Mouse (Mus musculus): ENCODE measurements at regions not wholly inside any gene's neighbourhood (a gene's known extent, or its start where the extent isn't known, plus 50 kb on each side); places are given as distances from the start of the nearest gene placed in this dataset.

DNA sequence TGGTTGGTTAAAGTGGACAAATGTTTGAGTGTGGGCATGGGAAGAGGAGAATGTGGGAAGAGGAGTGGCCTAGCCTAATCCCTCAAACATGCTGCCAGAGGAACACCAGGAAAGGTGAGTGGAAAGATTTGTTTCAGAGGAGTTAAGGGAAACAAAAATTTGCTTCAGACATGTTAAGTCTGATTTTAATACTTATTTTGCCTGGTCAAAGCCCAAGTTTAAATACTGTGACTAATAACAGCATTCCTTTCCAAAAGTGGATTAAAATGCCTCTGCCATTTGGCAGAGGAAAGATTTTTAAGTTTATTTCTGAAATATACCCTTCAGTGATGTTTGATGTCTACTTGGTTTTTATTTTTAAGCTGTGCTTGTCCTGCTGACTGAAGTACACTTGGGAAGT lies 174.6 kb upstream of the Btg1 start:
- TF ChIP-seq GATA1 (IDR thresholded peaks at IDR 0.05; ENCODE audit: borderline replicate concordance, low read length) (no peak), FLI1 (IDR thresholded peaks at IDR 0.05; ENCODE audit: low read length) (no peak)

All from megakaryocyte, embryonic 14.5 days (primary cell).